Mouse (Mus musculus): ENCODE measurements around the gene Guca1b. TPM values are rescaled to one million over a fixed set of nuclear protein-coding genes. Genes with fewer than 3 reads are reported as not detected.

The Guca1b gene
- 2.4 TPM for polyA plus RNA-seq (2017; shearing (Covaris generic))

DNA sequence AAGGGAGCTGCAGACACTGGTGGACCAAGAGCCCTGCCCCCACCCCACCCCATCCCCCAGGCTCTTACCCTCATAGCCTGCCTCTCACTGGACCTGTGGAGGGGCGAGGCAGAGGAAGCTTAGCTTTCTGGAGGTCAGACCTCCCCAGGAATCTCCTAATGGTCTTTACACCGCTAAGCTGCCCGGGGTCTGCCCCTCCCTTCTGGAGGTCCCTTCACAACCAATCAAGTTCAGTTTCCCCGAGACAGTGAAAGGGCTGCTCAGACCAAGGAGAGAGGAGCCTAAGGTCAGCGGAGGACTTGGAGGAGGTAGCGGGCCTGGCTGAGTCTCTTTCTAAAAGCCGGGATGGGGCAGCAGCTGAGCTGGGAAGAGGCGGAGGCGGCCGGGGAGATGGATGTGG is at the start of gene Guca1b:
Gene Guca1b, plus strand, starts transcription at position 249 of the 400 bp plus-strand sequence.

DNA sequence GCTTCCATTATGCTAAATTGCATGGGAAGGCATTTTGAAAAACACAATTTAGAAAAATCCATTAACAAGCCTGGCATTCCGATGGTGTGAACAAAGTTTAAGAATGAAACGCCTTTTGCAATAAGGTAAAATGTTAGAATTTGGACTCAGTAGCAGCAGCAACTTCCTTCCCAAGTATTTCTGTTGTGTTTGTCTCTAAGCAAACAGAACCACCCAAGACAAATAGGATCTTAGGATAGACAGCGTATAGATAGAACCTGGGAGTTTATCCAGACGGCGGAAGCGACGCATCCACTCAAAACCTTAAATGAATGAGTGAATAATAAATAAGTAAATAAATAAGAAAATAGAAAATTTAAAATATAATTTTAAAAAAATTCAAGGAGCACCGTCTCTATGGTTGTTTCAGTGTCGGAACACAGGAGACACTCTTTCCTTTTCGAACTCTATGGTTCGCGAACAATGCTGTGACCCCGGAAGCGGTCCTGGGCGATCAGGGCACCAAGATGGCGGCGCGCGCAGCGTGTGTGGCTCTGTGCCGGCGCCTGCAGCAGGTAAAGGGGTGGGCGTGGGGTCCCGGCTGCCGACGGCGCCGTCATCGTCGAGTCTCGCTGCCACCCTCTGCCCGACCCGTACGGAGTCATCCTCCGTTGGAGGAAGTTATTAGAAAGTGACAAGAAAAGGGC is 16.6 kb upstream of the Guca1b start, which contains the start of gene Mrps10:
Gene Mrps10, plus strand, starts transcription at position 487 of the 686 bp plus-strand sequence.

DNA sequence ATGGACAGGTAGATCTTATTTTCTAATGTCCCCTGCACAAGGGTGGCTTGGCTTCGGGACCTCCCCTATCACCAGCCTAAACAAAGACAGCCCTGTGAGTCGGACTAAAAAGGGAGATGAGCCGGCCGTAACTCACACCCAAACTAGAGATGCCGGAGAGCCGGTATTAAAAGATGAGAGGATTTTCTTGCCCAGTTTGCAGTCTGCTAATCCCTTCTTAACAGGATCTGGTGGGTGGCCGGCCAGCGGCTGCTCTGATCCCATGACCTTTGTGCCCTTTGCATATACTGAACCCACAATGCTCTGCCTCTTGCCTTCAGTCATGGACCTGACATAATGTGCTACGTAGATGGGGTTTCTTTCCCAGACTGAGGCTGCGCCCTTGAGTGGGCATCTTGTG is 15.3 kb downstream of the Guca1b start, which contains the start of gene Guca1a:
Gene Guca1a, minus strand, starts transcription at position 134 of the 400 bp plus-strand sequence.

DNA sequence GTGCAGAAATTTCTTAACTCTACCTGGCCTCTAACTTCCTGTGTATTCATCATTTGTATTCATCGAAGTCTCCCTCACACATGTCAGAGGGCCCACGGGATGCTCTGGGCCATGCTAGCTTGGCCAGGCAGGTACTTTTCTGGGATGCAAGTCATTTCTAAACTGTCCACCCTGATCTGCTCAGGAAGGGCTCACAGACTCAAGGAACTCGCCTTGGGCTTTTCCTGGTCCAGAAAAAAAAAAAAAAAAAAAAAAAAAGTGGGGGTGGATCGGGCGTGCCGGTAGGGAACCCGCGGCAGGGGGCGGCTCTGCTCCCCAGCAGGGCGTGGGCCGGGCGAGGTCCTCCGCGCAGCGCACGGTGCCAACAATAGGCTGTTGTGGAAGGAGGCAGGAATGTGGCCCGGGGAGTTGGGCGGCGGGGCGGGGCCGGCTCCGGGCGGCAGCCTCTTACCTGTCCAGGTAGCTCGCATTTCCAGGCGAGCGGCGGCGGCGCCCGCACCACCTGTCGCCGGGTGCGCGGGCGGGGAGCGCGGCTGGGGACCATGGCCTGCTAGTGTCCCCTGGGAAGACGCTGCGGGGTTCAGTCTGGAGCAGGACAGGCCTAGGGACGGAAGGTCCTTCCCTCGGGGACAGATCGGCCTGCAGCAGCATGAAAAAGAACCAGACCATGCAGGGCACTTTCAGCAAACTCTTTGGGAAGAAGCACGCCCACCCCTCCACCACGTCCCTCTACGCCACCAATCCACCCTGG is 51.1 kb downstream of the Guca1b start, which contains the start of gene AI661453:
Gene AI661453, plus strand, starts transcription at position 460 of the 751 bp plus-strand sequence.

DNA sequence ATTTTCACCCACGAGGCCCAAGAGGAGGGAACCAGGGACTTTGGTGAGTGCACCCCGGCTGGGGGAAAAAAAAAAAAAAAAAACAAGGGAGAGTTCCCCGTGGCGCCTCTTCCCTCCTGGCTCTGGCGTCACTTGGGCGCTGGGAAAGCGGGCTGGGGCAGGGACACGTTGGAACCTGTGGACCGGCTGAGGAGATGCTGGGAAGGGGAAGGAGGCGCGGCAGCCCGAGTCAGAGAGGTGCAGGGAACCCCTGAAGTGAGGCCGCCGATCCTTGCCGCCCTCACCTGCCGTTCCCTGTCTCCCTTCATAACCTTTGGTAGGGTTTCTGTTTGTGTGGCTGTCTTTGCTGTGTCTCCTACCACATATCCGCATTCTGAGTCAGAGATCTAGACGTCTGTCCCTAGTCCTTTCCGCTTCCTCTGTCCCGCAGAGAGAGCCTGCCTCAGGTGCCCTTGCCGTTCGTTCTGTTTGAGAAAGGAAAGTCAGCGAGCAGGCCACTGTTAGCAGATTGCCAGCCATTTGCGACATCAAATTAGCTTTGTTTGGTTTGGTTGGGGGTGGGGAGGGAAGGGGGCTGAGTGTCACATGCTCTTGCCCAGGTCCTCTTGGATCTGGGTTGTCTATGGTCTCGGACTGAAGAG is 51.8 kb downstream of the Guca1b start, which contains the start of gene 1700001C19Rik:
Gene 1700001C19Rik, minus strand, starts transcription at position 470 of the 641 bp plus-strand sequence.

Other genes with a start within 250 kb of the Guca1b start
- gene Mrps10, start 16.5 kb upstream of the Guca1b start, polyA plus RNA-seq (2017; shearing (Covaris generic)): 49.0 TPM
- not detected for gene Guca1a, start 15.2 kb downstream of the Guca1b start, polyA plus RNA-seq (2017; shearing (Covaris generic))
- not detected for gene AI661453, start 51.2 kb downstream of the Guca1b start, polyA plus RNA-seq (2017; shearing (Covaris generic))
- gene 1700001C19Rik, start 52.0 kb downstream of the Guca1b start, polyA plus RNA-seq (2017; shearing (Covaris generic)): not detected
- gene Taf8, start 116.9 kb downstream of the Guca1b start, polyA plus RNA-seq (2017; shearing (Covaris generic)): 58.9 TPM
- 282 TPM for gene Ccnd3, start 119.7 kb downstream of the Guca1b start, polyA plus RNA-seq (2017; shearing (Covaris generic))
- gene Bysl, start 226.1 kb downstream of the Guca1b start, polyA plus RNA-seq (2017; shearing (Covaris generic)): 18.2 TPM
- 46.2 TPM for gene Med20, start 226.2 kb downstream of the Guca1b start, polyA plus RNA-seq (2017; shearing (Covaris generic))
- 0.73 TPM for gene Gm20517, start 226.2 kb downstream of the Guca1b start, polyA plus RNA-seq (2017; shearing (Covaris generic))
- gene Usp49, start 245.3 kb downstream of the Guca1b start, polyA plus RNA-seq (2017; shearing (Covaris generic)): 0.30 TPM

Data from inflammation-experienced regulatory T-cells, adult 16 weeks (primary cell).